Mouse (Mus musculus): ENCODE measurements around the gene Hoxc11. TPM values are rescaled to one million over a fixed set of nuclear protein-coding genes. Genes with fewer than 3 reads are reported as not detected.

Hoxc11 gene
- polyA plus RNA-seq, 1 experiment: 34.6 TPM

DNA sequence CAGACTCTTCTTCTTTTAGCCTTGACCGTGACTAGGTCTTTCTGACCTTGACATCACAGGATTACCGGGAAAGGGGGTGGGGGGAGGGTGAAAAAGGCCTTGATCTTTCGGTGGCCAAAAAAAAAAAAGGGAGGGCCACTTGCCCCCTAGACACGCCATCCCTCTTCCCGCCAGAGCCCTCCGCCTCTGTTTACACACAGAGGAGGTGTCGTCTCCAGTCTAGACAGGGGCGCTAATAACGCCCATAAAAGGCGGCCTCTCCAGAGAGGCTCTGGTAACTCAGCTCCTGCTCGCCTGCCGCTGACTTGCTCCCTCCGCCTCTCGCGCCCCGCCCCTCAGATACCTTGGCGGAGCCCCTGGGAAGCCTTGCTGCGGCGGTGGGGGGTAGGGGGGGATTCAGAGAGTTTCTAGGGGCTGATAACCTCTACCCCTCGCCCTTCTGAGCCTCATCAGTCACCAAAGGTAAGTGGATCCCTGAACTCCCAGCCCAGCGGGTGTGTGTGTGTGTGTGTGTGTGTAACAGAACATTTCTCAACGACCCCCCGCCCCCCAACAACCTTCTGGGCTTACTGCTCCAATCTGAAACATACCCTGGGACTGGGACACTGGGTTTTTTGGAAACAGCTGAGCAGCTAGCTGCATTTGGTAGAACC is 22.4 kb upstream of the Hoxc11 start:
- TF ChIP-seq CTCF (IDR thresholded peaks at IDR 0.05; ENCODE audit: control insufficient read depth, insufficient read depth, insufficient read length): no peak
- no peak for TF ChIP-seq MYOG (IDR thresholded peaks at IDR 0.05; ENCODE audit: control insufficient read depth, extremely low read depth, insufficient read length)
- TF ChIP-seq MAX (IDR thresholded peaks at IDR 0.05): no peak
- no peak for TF ChIP-seq USF1 (IDR thresholded peaks at IDR 0.05; ENCODE audit: low read depth)
- Histone ChIP-seq H3ac (ENCODE audit: control insufficient read depth, insufficient read length, low read depth) (no peak overlapping the region), H3K27me3 (ENCODE audit: control insufficient read depth, insufficient read depth, insufficient read length) (no peaks in the 10 kb centered on the region), H3K79me2 (ENCODE audit: control insufficient read depth, insufficient read depth) (no peaks in the 10 kb centered on the region), H3K79me3 (ENCODE audit: low read depth) (no peaks in the 10 kb centered on the region), H3K36me3 (ENCODE audit: control insufficient read depth, insufficient read depth) (no peaks in the 10 kb centered on the region), H3K4me3 (ENCODE audit: insufficient read depth, poor library complexity, severe bottlenecking) (no peak overlapping the region)

DNA sequence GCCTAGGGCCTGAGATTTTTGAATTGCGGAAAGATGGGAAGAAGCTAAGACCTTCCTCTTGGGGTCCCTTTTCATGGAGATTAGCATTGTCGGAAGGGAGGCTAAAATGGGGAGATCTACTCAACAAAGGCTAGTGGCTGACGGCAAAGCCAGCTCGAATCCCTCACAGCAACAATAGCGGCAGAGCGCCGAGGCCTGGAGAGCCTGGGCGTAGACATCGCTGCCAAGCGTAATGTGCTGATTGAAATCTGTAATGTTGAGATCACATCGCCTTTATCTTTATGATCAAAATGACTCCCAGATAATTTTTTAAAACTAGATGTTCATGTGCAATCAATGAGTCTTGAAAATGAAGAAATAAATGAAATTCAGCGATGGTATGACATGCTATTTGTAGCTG is 19.8 kb upstream of the Hoxc11 start:
- Histone ChIP-seq H3K27me3 (ENCODE audit: control insufficient read depth, insufficient read depth, insufficient read length) (no peaks in the 10 kb centered on the region), H3K4me3 (ENCODE audit: insufficient read depth, poor library complexity, severe bottlenecking) (no peak overlapping the region), H3K36me3 (ENCODE audit: control insufficient read depth, insufficient read depth) (no peaks in the 10 kb centered on the region), H3ac (ENCODE audit: control insufficient read depth, insufficient read length, low read depth) (no peak overlapping the region), H3K79me2 (ENCODE audit: control insufficient read depth, insufficient read depth) (no peaks in the 10 kb centered on the region), H3K79me3 (ENCODE audit: low read depth) (no peaks in the 10 kb centered on the region)
- TF ChIP-seq USF1 (IDR thresholded peaks at IDR 0.05; ENCODE audit: low read depth) (no peak), MYOD1 (IDR thresholded peaks at IDR 0.05; ENCODE audit: control insufficient read depth, insufficient read length, low read depth) (no peak), MYOG (IDR thresholded peaks at IDR 0.05; ENCODE audit: control insufficient read depth, extremely low read depth, insufficient read length) (no peak), CEBPB (IDR thresholded peaks at IDR 0.05; ENCODE audit: low read depth) (no peak), FOSL1 (IDR thresholded peaks at IDR 0.05; ENCODE audit: insufficient read depth, low read length, poor library complexity, severe bottlenecking) (no peak), MAX (IDR thresholded peaks at IDR 0.05) (no peak), CTCF (IDR thresholded peaks at IDR 0.05; ENCODE audit: control insufficient read depth, insufficient read depth, insufficient read length) (no peak)

DNA sequence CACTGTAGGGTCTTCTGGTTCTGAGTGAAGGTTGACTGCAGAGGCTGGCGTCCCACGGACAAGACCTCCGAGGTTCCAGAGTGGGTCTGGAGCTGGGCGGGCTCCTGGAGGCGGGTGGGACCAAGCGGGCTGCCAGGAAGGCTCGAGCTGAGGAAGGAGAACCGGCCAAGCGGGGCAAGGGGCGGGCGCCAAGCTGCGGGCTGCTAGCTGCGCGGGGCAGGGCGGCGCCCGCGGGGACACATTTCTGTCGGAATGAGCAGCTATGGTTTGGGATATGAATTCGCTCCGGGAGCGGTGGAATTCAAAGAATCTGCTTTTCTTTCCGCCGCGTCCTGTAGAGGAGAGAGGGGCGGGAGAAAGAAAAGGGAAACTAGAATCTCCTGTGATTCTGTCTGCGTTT is 19.3 kb upstream of the Hoxc11 start:
- Histone ChIP-seq H3K79me2 (ENCODE audit: control insufficient read depth, insufficient read depth) (no peaks in the 10 kb centered on the region), H3K36me3 (ENCODE audit: control insufficient read depth, insufficient read depth) (no peaks in the 10 kb centered on the region), H3K4me3 (ENCODE audit: insufficient read depth, poor library complexity, severe bottlenecking) (no peak overlapping the region), H3K27me3 (ENCODE audit: control insufficient read depth, insufficient read depth, insufficient read length) (no peaks in the 10 kb centered on the region), H3K79me3 (ENCODE audit: low read depth) (no peaks in the 10 kb centered on the region), H3ac (ENCODE audit: control insufficient read depth, insufficient read length, low read depth) (no peak overlapping the region)
- no peak for TF ChIP-seq CEBPB (IDR thresholded peaks at IDR 0.05; ENCODE audit: low read depth)
- TF ChIP-seq FOSL1 (IDR thresholded peaks at IDR 0.05; ENCODE audit: insufficient read depth, low read length, poor library complexity, severe bottlenecking): no peak
- no peak for TF ChIP-seq MYOD1 (IDR thresholded peaks at IDR 0.05; ENCODE audit: control insufficient read depth, insufficient read length, low read depth)
- no peak for TF ChIP-seq USF1 (IDR thresholded peaks at IDR 0.05; ENCODE audit: low read depth)

DNA sequence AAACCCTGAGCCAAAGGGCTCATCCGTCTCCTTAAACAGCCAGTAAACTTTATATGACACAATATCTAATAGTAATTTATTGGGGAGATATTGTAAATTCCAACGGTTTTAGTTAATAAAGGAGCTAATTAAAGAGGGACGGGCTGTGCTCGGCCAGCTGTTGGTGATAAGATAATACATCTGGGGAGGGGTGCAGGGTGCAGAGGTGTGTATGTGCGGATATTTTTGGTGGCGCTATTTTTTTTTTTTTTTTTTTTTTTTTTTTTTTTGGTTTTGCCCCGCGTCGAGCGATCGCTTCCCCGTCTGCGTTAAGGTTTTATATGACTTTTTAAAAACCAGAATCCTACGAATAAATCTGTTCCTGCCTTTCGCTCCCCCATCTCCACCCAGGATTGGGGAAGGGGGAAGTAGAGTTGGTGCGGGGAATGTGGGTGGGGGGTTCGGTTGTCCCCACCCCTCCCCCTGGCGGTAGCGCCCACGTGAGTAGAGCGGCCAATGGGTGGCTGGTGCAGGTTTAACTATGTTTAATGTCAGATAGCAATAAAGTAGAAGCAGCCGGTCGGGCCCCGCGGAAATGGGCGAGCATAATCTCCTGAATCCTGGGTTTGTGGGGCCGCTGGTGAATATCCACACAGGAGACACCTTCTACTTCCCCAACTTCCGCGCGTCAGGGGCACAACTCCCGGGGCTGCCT is 17.8 kb upstream of the Hoxc11 start, which contains the start of gene Hoxc12:
Hoxc12 (plus strand) TSS at position 479 of the 694 bp plus-strand sequence.
- H3ac ChIP-seq (ENCODE audit: control insufficient read depth, insufficient read length, low read depth): no peak within 1 kb of the TSS
- H3K36me3 ChIP-seq (ENCODE audit: control insufficient read depth, insufficient read depth): no peaks in the 10 kb centered on the region
- no peaks in the 10 kb centered on the region for H3K79me2 ChIP-seq (ENCODE audit: control insufficient read depth, insufficient read depth)
- H3K4me3 ChIP-seq (ENCODE audit: insufficient read depth, poor library complexity, severe bottlenecking): no peak within 1 kb of the TSS
- no peaks in the 10 kb centered on the region for H3K27me3 ChIP-seq (ENCODE audit: control insufficient read depth, insufficient read depth, insufficient read length)
- peak; percentile 86 for TF ChIP-seq USF1 (IDR thresholded peaks at IDR 0.05; ENCODE audit: low read depth)
- TF ChIP-seq MYOD1 (IDR thresholded peaks at IDR 0.05; ENCODE audit: control insufficient read depth, insufficient read length, low read depth): no peak
- no peaks in the 10 kb centered on the region for H3K79me3 ChIP-seq (ENCODE audit: low read depth)

DNA sequence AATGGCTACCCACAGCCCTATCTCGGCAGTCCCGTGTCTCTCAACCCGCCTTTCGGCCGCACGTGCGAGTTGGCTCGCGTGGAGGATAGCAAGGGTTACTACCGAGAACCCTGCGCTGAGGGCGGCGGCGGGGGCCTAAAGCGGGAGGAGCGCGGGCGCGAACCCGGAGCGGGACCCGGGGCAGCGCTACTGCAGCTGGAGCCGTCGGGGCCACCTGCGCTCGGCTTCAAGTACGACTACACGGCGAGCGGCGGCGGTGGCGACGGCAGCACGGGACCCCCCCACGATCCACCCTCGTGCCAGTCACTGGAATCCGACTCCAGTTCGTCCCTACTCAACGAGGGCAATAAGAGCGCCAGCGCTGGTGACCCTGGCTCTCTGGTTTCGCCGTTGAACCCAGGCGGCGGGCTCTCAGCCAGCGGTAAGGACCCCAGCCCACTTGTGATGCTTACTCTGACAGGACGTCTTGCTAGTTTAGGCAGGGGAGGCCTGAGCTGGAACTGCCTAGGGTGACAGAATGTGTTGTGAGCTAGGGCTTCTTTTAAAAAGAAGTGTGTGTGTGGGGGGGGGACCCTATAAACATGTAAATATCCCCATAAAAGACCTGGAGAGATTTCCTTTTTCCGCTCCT is 17.1 kb upstream of the Hoxc11 start:
- TF ChIP-seq MAX (IDR thresholded peaks at IDR 0.05) (no peak), FOSL1 (IDR thresholded peaks at IDR 0.05; ENCODE audit: insufficient read depth, low read length, poor library complexity, severe bottlenecking) (no peak), CEBPB (IDR thresholded peaks at IDR 0.05; ENCODE audit: low read depth) (no peak), USF1 (IDR thresholded peaks at IDR 0.05; ENCODE audit: low read depth) (no peak), CTCF (IDR thresholded peaks at IDR 0.05; ENCODE audit: control insufficient read depth, insufficient read depth, insufficient read length) (no peak), MYOD1 (IDR thresholded peaks at IDR 0.05; ENCODE audit: control insufficient read depth, insufficient read length, low read depth) (no peak), MYOG (IDR thresholded peaks at IDR 0.05; ENCODE audit: control insufficient read depth, extremely low read depth, insufficient read length) (no peak)
- no peaks in the 10 kb centered on the region for H3K27me3 ChIP-seq (ENCODE audit: control insufficient read depth, insufficient read depth, insufficient read length)
- H3ac ChIP-seq (ENCODE audit: control insufficient read depth, insufficient read length, low read depth): no peak overlapping the region
- H3K4me3 ChIP-seq (ENCODE audit: insufficient read depth, poor library complexity, severe bottlenecking): no peak overlapping the region
- no peaks in the 10 kb centered on the region for H3K36me3 ChIP-seq (ENCODE audit: control insufficient read depth, insufficient read depth)
- H3K79me3 ChIP-seq (ENCODE audit: low read depth): no peaks in the 10 kb centered on the region
- no peaks in the 10 kb centered on the region for H3K79me2 ChIP-seq (ENCODE audit: control insufficient read depth, insufficient read depth)
